Mouse (Mus musculus): ENCODE data around the gene Abraxas2. TPM values are rescaled to one million over a fixed set of nuclear protein-coding genes. Genes with fewer than 3 reads are reported as not detected.

The Abraxas2 gene
- polyA plus RNA-seq, 1 experiment from 2014 or later, result 26.6 TPM

DNA sequence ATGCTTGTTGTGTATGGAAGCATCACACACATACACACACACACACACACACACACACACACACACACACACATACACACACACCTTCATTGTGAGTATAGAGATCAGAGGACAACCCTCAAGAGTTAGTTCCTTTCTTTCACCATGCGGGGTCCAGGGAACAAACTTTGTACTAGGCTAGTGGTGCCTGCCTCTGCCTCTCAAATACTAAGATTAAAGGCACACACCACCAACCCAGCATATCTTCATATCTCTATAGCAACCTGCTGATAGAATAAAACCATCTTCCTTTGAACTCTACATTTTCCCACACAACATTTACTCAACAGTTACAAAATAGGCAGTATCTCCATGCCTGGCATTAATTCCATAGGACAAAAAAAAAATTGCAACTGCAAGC lies 2.9 kb upstream of the Abraxas2 start:
- no peak overlapping the region for H3K9ac ChIP-seq
- H3K4me3 ChIP-seq, result no peak overlapping the region
- 69% methylated on average over 1 of the region's 1 CpGs for WGBS
- H3K4me2 ChIP-seq, result no peak overlapping the region
- no peaks in the 10 kb centered on the region for H3K27me3 ChIP-seq (replicated peaks)
- H3K36me3 ChIP-seq, result no peaks in the 10 kb centered on the region
- ATAC-seq (ENCODE audit: insufficient number of reproducible peaks, low FRiP score), result no peak
- H3K4me1 ChIP-seq (replicated peaks), result peaks cover 12% of the 10 kb centered on the region
- H3K9me3 ChIP-seq (replicated peaks), result no peaks in the 10 kb centered on the region
- no peak overlapping the region for H3K27ac ChIP-seq (ENCODE audit: poor library complexity, severe bottlenecking)

DNA sequence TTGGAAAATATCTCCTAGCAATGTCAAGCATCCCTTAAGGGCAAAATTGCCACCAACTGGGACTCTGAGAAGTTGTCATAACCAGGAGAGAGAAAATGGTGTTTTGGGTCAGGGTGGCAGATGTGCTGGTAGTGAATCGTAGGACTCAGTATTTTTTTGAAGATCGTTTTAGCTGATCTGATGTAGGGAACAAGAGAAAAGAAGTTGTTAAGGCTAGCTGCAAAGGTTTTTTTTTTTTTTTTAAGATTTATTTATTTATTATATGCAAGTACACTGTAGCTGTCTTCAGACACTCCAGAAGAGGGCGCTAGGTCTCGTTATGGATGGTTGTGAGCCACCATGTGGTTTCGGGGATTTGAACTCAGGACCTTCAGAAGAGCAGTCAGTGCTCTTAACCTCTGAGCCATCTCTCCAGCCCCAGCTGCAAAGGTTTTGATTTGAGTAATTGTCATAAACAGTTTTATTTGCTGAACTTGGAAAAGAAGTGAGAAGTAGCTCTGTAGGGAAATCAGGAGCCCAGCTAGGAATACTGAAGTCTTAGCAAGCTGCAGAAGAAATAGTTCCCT lies 899 bp upstream of the Abraxas2 start:
- 67% methylated on average over 5 of the region's 5 CpGs for WGBS
- no peak overlapping the region for H3K4me3 ChIP-seq
- no peaks in the 10 kb centered on the region for H3K27me3 ChIP-seq (replicated peaks)
- no peaks in the 10 kb centered on the region for H3K36me3 ChIP-seq
- H3K9ac ChIP-seq, result no peak overlapping the region
- H3K4me1 ChIP-seq (replicated peaks), result peaks cover 8% of the 10 kb centered on the region
- H3K27ac ChIP-seq (ENCODE audit: poor library complexity, severe bottlenecking), result no peak overlapping the region
- no peaks in the 10 kb centered on the region for H3K9me3 ChIP-seq (replicated peaks)
- no peak for ATAC-seq (ENCODE audit: insufficient number of reproducible peaks, low FRiP score)
- H3K4me2 ChIP-seq, result no peak overlapping the region

- Histone ChIP-seq H3K4me1 (replicated peaks) (no peaks in the 10 kb centered on the region), H3K9me3 (replicated peaks) (no peaks in the 10 kb centered on the region), H3K4me3 (no peak overlapping the region), H3K4me2 (no peak overlapping the region), H3K27ac (ENCODE audit: poor library complexity, severe bottlenecking) (no peak overlapping the region), H3K9ac (no peak overlapping the region), H3K36me3 (peaks cover 53% of the 10 kb centered on the region), H3K27me3 (replicated peaks) (no peaks in the 10 kb centered on the region)
- ATAC-seq (ENCODE audit: insufficient number of reproducible peaks, low FRiP score), result no peak
- WGBS, result 90% methylated on average over 9 of the region's 9 CpGs
These were observed 7.3 kb downstream of the Abraxas2 start for GRCm38 (mm10) chr7:132866316-132866715.

DNA sequence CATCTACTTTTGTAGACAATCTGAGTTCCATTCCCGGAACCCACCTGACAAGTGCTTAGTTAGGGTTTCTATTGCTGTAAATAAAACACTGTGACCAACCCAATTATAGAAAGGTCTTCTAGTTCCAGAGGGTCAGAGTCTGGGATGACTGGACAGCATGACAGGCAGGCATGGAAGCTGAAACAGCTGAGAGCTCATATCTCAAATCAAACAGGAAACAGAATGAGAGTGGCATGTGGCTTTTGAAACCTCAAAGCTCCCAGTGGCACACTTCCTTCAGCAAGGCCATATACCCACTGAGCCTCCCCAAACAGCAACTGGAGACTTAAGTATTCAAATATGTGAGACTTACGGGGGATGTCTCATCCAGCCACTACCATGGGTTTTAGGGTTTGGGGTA lies 14.0 kb downstream of the Abraxas2 start:
- no peak overlapping the region for H3K4me3 ChIP-seq
- H3K4me2 ChIP-seq, result no peak overlapping the region
- H3K27ac ChIP-seq (ENCODE audit: poor library complexity, severe bottlenecking), result no peak overlapping the region
- H3K4me1 ChIP-seq (replicated peaks), result no peaks in the 10 kb centered on the region
- no peaks in the 10 kb centered on the region for H3K9me3 ChIP-seq (replicated peaks)
- H3K36me3 ChIP-seq, result peaks cover 84% of the 10 kb centered on the region
- no peaks in the 10 kb centered on the region for H3K27me3 ChIP-seq (replicated peaks)
- 90% methylated on average over 2 of the region's 2 CpGs for WGBS
- no peak overlapping the region for H3K9ac ChIP-seq
- ATAC-seq (ENCODE audit: insufficient number of reproducible peaks, low FRiP score), result no peak

DNA sequence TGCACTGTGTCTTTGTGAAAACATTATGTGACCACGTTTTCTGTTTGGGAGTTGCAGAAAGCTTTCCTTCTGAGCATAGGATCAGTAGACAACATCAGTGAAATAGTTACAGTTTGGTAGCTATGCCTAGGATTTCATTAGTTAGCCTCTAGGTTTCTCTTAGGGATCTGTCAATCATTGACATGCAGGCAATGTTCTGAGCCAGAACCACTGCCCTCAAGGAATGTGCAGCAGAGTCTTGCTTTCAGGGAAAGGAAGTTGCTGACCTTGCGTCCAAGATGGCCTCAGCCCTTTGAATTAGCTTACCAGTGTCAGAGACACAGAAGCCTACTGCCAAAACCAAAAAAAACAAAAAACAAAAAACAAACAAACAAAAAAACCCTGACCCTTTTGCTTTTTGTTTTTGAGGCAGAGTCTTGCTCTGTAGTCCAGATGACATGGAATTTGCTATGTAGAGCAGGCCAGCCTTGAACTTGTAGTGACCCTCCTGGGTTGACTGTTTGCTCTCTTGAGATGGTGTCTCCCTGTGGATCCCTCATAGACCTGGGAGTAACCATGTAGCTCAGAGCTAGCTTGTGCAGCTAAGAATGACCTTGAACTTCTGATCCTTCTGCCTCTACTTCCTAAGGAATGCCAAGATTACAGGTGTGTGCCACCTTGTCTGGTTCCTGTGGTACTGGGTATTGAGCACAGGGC lies 16.5 kb downstream of the Abraxas2 start:
- 87% methylated on average over 2 of the region's 2 CpGs for WGBS
- Histone ChIP-seq H3K36me3 (peaks cover 88% of the 10 kb centered on the region), H3K9me3 (replicated peaks) (no peaks in the 10 kb centered on the region), H3K27me3 (replicated peaks) (no peaks in the 10 kb centered on the region), H3K9ac (no peak overlapping the region), H3K4me3 (no peak overlapping the region), H3K4me2 (no peak overlapping the region), H3K27ac (ENCODE audit: poor library complexity, severe bottlenecking) (no peak overlapping the region), H3K4me1 (replicated peaks) (no peaks in the 10 kb centered on the region)
- no peak for ATAC-seq (ENCODE audit: insufficient number of reproducible peaks, low FRiP score)

GRCm38 (mm10) chr7:132880276-132880675 lies 21.3 kb downstream of the Abraxas2 start:
- no peak for ATAC-seq (ENCODE audit: insufficient number of reproducible peaks, low FRiP score)
- H3K36me3 ChIP-seq, result peaks cover 92% of the 10 kb centered on the region
- H3K4me3 ChIP-seq, result no peak overlapping the region
- no peak overlapping the region for H3K27ac ChIP-seq (ENCODE audit: poor library complexity, severe bottlenecking)
- no peaks in the 10 kb centered on the region for H3K27me3 ChIP-seq (replicated peaks)
- H3K4me1 ChIP-seq (replicated peaks), result peaks cover 6% of the 10 kb centered on the region
- 43% methylated on average over 1 of the region's 1 CpGs for WGBS
- no peak overlapping the region for H3K4me2 ChIP-seq
- H3K9me3 ChIP-seq (replicated peaks), result no peaks in the 10 kb centered on the region
- H3K9ac ChIP-seq, result no peak overlapping the region

- Histone ChIP-seq H3K4me2 (no peak overlapping the region), H3K27me3 (replicated peaks) (no peaks in the 10 kb centered on the region), H3K4me1 (replicated peaks) (peaks cover 11% of the 10 kb centered on the region), H3K9me3 (replicated peaks) (no peaks in the 10 kb centered on the region), H3K4me3 (no peak overlapping the region), H3K36me3 (peaks cover 75% of the 10 kb centered on the region), H3K27ac (ENCODE audit: poor library complexity, severe bottlenecking) (no peak overlapping the region), H3K9ac (no peak overlapping the region)
- no peak for ATAC-seq (ENCODE audit: insufficient number of reproducible peaks, low FRiP score)
- WGBS, result 65% methylated on average over 2 of the region's 2 CpGs
These were observed 23.3 kb downstream of the Abraxas2 start for GRCm38 (mm10) chr7:132882343-132882742.

DNA sequence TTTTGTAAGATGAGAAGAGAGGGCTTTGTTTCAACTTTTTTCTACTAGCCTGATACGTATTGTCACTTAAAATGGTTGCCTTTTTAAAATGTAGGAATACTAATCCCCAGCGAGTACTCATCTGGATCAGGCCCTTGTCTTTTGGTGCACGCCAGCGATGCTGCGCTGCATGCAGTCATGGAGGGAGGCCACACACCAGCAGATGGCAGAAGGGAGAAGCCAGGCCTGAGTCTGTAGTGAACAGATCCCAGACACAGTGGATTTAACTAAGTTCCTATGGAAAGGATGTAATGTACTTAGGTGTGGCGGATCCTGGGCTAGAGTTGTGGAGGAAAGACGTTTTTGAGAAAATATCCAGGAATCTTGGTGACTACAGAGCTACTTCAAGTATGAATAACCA lies 25.0 kb downstream of the Abraxas2 start:
- 92% methylated on average over 7 of the region's 7 CpGs for WGBS
- Histone ChIP-seq H3K4me2 (no peak overlapping the region), H3K27ac (ENCODE audit: poor library complexity, severe bottlenecking) (no peak overlapping the region)

DNA sequence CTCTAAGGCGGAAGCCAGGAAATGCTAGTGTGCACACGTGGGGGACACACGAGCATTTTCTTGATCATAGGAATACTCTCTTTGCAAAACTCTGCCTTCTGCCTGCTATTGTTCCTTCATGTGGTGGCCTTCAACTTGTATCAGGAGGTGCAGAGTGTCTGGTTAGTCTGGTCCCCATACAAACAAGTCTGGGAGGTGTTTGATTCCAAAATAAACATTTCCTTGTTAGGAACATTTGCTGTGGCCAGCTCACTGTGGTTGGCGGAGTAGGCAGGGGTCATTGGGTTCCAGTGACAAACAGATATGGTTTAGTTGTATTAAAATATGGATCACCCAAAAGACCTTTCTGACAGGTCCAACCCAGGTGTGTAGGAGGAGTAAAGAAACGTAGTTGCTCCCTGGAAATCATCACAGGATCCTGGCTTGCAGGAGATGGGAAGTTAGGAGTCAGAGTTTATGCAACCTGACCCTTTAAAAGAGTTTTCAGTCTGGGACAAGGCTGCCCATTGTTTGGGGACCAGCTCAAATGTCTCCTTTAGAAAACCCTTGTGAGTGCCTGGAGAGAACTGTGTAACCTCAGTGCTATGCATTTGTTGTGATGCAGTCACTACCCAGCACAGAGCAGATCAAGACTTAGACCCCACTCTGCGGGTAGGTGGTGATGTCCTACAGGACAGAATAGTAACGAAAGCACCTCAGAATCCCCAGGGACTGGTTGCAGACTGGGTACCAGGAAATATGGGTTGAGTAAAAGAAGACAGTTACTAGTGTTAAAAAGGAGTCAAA lies 28.2 kb downstream of the Abraxas2 start:
- no peak for ATAC-seq (ENCODE audit: insufficient number of reproducible peaks, low FRiP score)
- Histone ChIP-seq H3K4me1 (replicated peaks) (peaks cover 11% of the 10 kb centered on the region), H3K36me3 (peaks cover 31% of the 10 kb centered on the region), H3K27me3 (replicated peaks) (no peaks in the 10 kb centered on the region), H3K4me2 (no peak overlapping the region), H3K9me3 (replicated peaks) (peaks cover 7% of the 10 kb centered on the region), H3K9ac (no peak overlapping the region), H3K4me3 (no peak overlapping the region), H3K27ac (ENCODE audit: poor library complexity, severe bottlenecking) (0 out of 2 replicates have a peak overlapping the region, but pooled peaks have one; percentile 12)
- WGBS, result 60% methylated on average over 7 of the region's 7 CpGs

More for the DNA sequence above, 25.0 kb downstream of the Abraxas2 start:
- ATAC-seq (ENCODE audit: insufficient number of reproducible peaks, low FRiP score), result no peak
- Histone ChIP-seq H3K9me3 (replicated peaks) (no peaks in the 10 kb centered on the region), H3K4me3 (no peak overlapping the region), H3K27me3 (replicated peaks) (no peaks in the 10 kb centered on the region), H3K9ac (no peak overlapping the region), H3K4me1 (replicated peaks) (peaks cover 11% of the 10 kb centered on the region), H3K36me3 (peaks cover 60% of the 10 kb centered on the region)

DNA sequence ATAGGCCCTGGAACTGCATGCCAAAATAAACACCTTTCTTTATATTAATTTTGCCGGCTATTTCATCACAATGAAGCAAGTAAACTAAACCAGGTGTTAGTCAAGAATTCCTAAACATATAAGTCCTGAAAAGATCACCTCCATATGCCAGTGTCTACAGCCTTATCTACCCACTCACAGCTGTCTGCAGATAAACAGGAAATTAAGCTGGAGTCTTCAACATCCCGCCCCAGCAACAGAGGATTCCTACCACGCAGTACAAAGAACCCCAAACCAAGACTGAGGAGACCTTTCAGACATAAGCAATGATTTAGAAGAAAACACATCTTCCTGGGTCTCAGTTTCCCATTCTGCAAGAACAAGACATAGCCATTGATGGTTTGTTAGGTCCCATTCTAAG lies 29.0 kb downstream of the Abraxas2 start:
- no peak overlapping the region for H3K27ac ChIP-seq (ENCODE audit: poor library complexity, severe bottlenecking)
- no peak overlapping the region for H3K4me3 ChIP-seq
- 46% methylated on average over 3 of the region's 3 CpGs for WGBS
- peaks cover 23% of the 10 kb centered on the region for H3K36me3 ChIP-seq
- no peak overlapping the region for H3K4me2 ChIP-seq
- H3K4me1 ChIP-seq (replicated peaks), result peaks cover 11% of the 10 kb centered on the region
- H3K27me3 ChIP-seq (replicated peaks), result no peaks in the 10 kb centered on the region
- H3K9ac ChIP-seq, result no peak overlapping the region
- peaks cover 7% of the 10 kb centered on the region for H3K9me3 ChIP-seq (replicated peaks)
- no peak for ATAC-seq (ENCODE audit: insufficient number of reproducible peaks, low FRiP score)

GRCm38 (mm10) chr7:132888518-132889249 lies 29.7 kb downstream of the Abraxas2 start:
- Histone ChIP-seq H3K4me3 (no peak overlapping the region), H3K4me2 (no peak overlapping the region), H3K27me3 (replicated peaks) (no peaks in the 10 kb centered on the region), H3K27ac (ENCODE audit: poor library complexity, severe bottlenecking) (no peak overlapping the region), H3K36me3 (peaks cover 17% of the 10 kb centered on the region), H3K4me1 (replicated peaks) (peaks cover 11% of the 10 kb centered on the region), H3K9me3 (replicated peaks) (peaks cover 7% of the 10 kb centered on the region), H3K9ac (no peak overlapping the region)
- ATAC-seq (ENCODE audit: insufficient number of reproducible peaks, low FRiP score), result no peak
- WGBS, result 56% methylated on average over 4 of the region's 4 CpGs
